In genomic region chr16:84661879-84662278, GRCm38 (mm10) we compare ENCODE assay signal across 13 mouse cellular contexts.
DNase-seq lines count a peak whose midpoint lies in the region; ATAC-seq and TF ChIP-seq lines count a peak whose summit lies in the region.
"Had no signal": no experiment of that assay in that cellular context is flagged by ENCODE, and none has a peak within 500 bp of the region (broad histone marks: within the 10 kb centered on the region; RNA-seq: fewer than 3 reads in every experiment).

No protein-coding gene starts in this region.

- no peak for TF ChIP-seq POLR2A in liver, adult 2 months (IDR thresholded peaks at IDR 0.05; ENCODE audit: extremely low read depth, insufficient read depth, low read length)

- H3K4me3 ChIP-seq in heart, embryonic 10.5 days, result no peak overlapping the region
- no peak overlapping the region for H3K4me3 ChIP-seq in liver, adult 2 months (ENCODE audit: insufficient read depth, low read depth, low read length)
- no peak overlapping the region for H3K4me3 ChIP-seq in liver, postnatal 0 days (ENCODE audit: low read depth, low read length)
- H3K4me3 ChIP-seq: hindbrain, embryonic 10.5 days; stomach, embryonic 15.5 days had no signal

- peak; percentile 95 for DNase-seq in heart, adult 11 months
- DNase-seq in heart, embryonic 10.5 days (ENCODE audit: low spot score), result no peak
- peak; percentile 65 for DNase-seq in liver, adult 2 months (ENCODE audit: extremely low read depth, low read depth, low spot score)
- no peak for DNase-seq in liver, postnatal 0 days
- peak; percentile 47 for DNase-seq in adipocyte (ENCODE audit: low spot score)
- DNase-seq in skeletal muscle tissue, adult 2 months (ENCODE audit: low read depth, low spot score), result peak; percentile 3
- DNase-seq in spleen, postnatal 14 days (ENCODE audit: low spot score in 2 of 2), result no peak
- DNase-seq: adrenal gland, postnatal 36 days; gastrocnemius, postnatal 36 days; thymus, postnatal 14 days had no signal

- no peaks in the 10 kb centered on the region for H3K4me1 ChIP-seq in heart, embryonic 10.5 days
- H3K4me1 ChIP-seq in liver, adult 2 months (ENCODE audit: control insufficient read depth, insufficient read depth, low read length), result no peaks in the 10 kb centered on the region
- H3K4me1 ChIP-seq in liver, postnatal 0 days (ENCODE audit: insufficient read depth), result no peaks in the 10 kb centered on the region
- H3K4me1 ChIP-seq: hindbrain, embryonic 10.5 days; stomach, embryonic 15.5 days had no signal

- no peak for TF ChIP-seq CTCF in liver, adult 2 months (IDR thresholded peaks at IDR 0.05; ENCODE audit: low read depth, low read length)
- no peak for TF ChIP-seq CTCF in liver, postnatal 0 days (IDR thresholded peaks at IDR 0.05; ENCODE audit: low read depth)

- TF ChIP-seq EP300 in liver, postnatal 0 days (IDR thresholded peaks at IDR 0.05; ENCODE audit: low read depth), result no peak

- no peak overlapping the region for H3K4me2 ChIP-seq in liver, postnatal 0 days (ENCODE audit: low read depth, low read length)
- H3K4me2 ChIP-seq: stomach, embryonic 15.5 days had no signal

- H3K27me3 ChIP-seq in heart, embryonic 10.5 days (ENCODE audit: insufficient read depth, poor library complexity, severe bottlenecking), result no peaks in the 10 kb centered on the region
- H3K27me3 ChIP-seq in liver, adult 2 months (ENCODE audit: control insufficient read depth, insufficient read depth, low read length), result no peaks in the 10 kb centered on the region
- no peaks in the 10 kb centered on the region for H3K27me3 ChIP-seq in liver, postnatal 0 days (ENCODE audit: insufficient read depth, low read length)
- H3K27me3 ChIP-seq: stomach, embryonic 15.5 days had no signal

- H3K36me3 ChIP-seq in heart, embryonic 10.5 days, result no peaks in the 10 kb centered on the region
- H3K36me3 ChIP-seq in liver, adult 2 months (ENCODE audit: control insufficient read depth, insufficient read depth, low read length), result no peaks in the 10 kb centered on the region
- H3K36me3 ChIP-seq in liver, postnatal 0 days (replicated peaks; ENCODE audit: insufficient read depth, low read length), result no peaks in the 10 kb centered on the region
- H3K36me3 ChIP-seq: hindbrain, embryonic 10.5 days; stomach, embryonic 15.5 days had no signal

- no peak overlapping the region for H3K9ac ChIP-seq in liver, adult 2 months (ENCODE audit: low read depth, low read length)
- H3K9ac ChIP-seq in liver, postnatal 0 days (replicated peaks), result no peak overlapping the region
- H3K9ac ChIP-seq: stomach, embryonic 15.5 days had no signal

- H3K27ac ChIP-seq in heart, embryonic 10.5 days, result no peak overlapping the region
- H3K27ac ChIP-seq in liver, adult 2 months (replicated peaks; ENCODE audit: insufficient read depth, low read depth, low read length), result no peak overlapping the region
- no peak overlapping the region for H3K27ac ChIP-seq in liver, postnatal 0 days (ENCODE audit: low read depth)
- H3K27ac ChIP-seq: hindbrain, embryonic 10.5 days; stomach, embryonic 15.5 days had no signal

- no peaks in the 10 kb centered on the region for H3K9me3 ChIP-seq in heart, embryonic 10.5 days
- H3K9me3 ChIP-seq in liver, postnatal 0 days (ENCODE audit: low read length), result no peaks in the 10 kb centered on the region
- H3K9me3 ChIP-seq: hindbrain, embryonic 10.5 days; stomach, embryonic 15.5 days had no signal

- WGBS in heart, embryonic 10.5 days, result 56% methylated on average over 3 of the region's 3 CpGs
- 27% methylated on average over 3 of the region's 3 CpGs for WGBS in liver, adult 2 months
- 56% methylated on average over 3 of the region's 3 CpGs for WGBS in liver, postnatal 0 days (ENCODE audit: insufficient replicate concordance)

- ATAC-seq in liver, postnatal 0 days, result no peak
- ATAC-seq: intestine, embryonic 16.5 days had no signal

- no peaks in the 10 kb centered on the region for H3K79me2 ChIP-seq in liver, adult 2 months (ENCODE audit: control insufficient read depth, insufficient read depth, low read length)

Comparison
In these comparisons a context has a peak if more than half of its experiments do, and no peak if none do; other contexts are left out.
1. DNase-seq: peak in heart, adult 11 months (single experiment), liver, adult 2 months (single experiment), adipocyte (single experiment) and skeletal muscle tissue, adult 2 months (single experiment); none in heart, embryonic 10.5 days (single experiment), liver, postnatal 0 days (single experiment) and spleen, postnatal 14 days (0 of 2).